Mouse (Mus musculus) gastrocnemius, adult 2 months (tissue): ENCODE measurements around the gene Helz2. TPM values are rescaled to one million over a fixed set of nuclear protein-coding genes. Genes with fewer than 3 reads are reported as not detected.

Experiments
- DNase-seq: peaks from one replicate; pipeline ENCODE4 v3.0.0; 2022
- H3K27ac ChIP-seq: fragments of 200-600 bp; 2 replicates; pipeline ENCODE4 v1.8.1; 2022; ENCODE audit warnings: mild to moderate bottlenecking
- H3K4me3 ChIP-seq: fragments of 200-600 bp; 2 replicates; pipeline ENCODE4 v1.8.1; 2022; ENCODE audit warnings: mild to moderate bottlenecking, moderate library complexity
- CTCF ChIP-seq: fragments of 200-600 bp; IDR thresholded peaks from 2 replicates; pipeline ENCODE4 v1.8.1; 2022; ENCODE audit warnings: antibody characterized with exemption, mild to moderate bottlenecking, moderate library complexity
- intact Hi-C: fragments of 180-260 bp; cut with DNase I; formaldehyde crosslinking; loops from one replicate; pipeline ENCODE4 v1.15.1; 2025
- total RNA-seq, 2 experiments: library from RNA; stranded (reverse); gene quantifications; 2 replicates each; pipeline ENCODE4 v1.2.3; 2021

The Helz2 gene
- total RNA-seq, 2 experiments from 2014 or later, result 2.8 to 4.9 TPM

DNA sequence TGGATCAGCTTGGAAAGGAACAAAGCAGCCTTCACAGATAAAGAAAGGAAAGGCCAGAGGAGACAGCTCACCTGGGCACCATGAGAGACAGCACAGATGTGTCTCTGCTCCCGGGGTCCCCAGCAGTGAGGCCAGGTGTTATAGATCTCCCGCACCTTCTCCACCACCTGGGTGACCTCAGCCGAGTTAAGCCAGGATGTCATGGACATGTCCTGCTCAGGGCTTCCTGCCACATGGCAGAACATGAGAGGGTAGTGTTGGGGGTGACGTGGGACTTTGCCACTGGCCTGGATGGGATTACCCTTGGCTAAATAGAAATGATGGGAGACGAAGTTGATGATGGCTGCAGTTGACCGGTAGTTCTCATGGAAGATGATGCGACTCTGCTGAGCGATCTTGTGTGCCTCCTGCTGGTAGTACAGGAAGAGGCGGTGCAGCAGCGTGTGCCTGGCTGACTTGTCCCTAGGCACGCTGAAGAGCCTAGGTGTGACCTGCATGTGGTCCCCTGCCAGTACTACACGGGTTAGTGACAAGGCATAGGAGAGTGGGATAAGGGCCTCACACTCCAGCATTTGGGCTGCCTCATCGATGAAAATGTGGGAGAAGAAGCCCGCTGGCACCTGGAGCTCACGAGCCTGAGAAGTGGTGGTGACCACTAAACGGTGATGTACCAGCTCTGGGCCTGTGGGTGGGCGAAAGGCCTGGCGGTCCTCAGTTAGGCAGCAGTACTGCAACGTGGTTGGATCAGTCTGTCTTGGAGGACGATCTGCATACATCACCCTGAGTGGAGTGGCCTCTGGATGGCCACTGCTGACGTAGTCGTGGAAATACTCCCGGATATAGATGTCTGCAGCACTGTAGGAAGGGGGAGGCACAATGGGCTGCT, 5.9 kb downstream of the Helz2 start:
- DNase-seq, result no peak
- TF ChIP-seq CTCF, result peak; percentile 28
- Histone ChIP-seq H3K27ac (no peak overlapping the region), H3K4me3 (no peak overlapping the region)
- intact Hi-C loops, result no loop called here

DNA sequence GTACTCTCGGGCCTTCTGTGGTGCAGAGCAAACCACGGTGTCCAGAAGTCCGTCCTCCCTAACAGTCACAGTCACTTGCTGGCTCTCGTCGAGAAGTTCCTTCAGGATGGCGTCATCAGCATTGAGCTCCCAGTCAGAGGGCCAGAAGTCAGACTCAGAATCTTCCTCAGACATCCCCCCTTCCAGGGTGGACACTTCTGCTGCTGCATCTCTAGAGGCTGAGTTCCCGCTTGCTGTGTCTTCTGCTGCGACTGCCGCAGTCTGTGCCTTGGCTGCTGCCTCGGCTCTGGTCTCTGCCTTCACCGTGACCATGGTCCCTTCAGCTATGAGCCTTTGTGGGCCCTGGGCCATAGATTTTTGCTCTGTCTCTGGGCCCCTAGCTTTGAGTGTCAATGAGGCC, 7.1 kb downstream of the Helz2 start:
- intact Hi-C loops, result no loop called here
- Histone ChIP-seq H3K4me3 (no peak overlapping the region), H3K27ac (no peak overlapping the region)
- no peak for DNase-seq
- TF ChIP-seq CTCF, result no peak

DNA sequence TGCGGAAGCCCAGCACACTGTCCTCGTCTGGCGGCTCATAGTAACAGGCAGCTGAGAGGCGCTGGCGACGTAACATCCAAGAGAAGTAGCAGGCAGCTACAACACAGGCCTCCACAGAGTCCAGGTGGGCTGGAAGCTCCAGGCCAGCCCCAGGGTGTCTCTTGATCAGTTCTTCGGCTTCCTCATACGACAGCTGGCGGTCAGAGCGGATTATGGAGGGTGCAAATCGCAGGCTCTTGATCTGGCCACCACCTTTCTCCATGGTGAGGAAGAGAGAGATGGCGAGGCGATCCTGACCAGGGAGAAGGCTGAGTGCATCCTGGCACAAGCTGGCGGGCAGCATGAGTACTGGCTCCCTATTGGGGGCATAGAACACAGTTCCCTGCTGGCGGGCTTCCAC, 8.4 kb downstream of the Helz2 start:
- Histone ChIP-seq H3K4me3 (no peak overlapping the region), H3K27ac (no peak overlapping the region)
- intact Hi-C loops, result no loop called here
- no peak for TF ChIP-seq CTCF
- DNase-seq, result no peak

- DNase-seq, result no peak
- TF ChIP-seq CTCF, result no peak
- H3K27ac ChIP-seq, result no peak overlapping the region
- intact Hi-C loops, result no loop called here
- H3K4me3 ChIP-seq, result no peak overlapping the region
These were observed 10.7 kb downstream of the Helz2 start for GRCm38 (mm10) chr2:181231171-181231570.

GRCm38 (mm10) chr2:181228335-181228734, 13.5 kb downstream of the Helz2 start:
- intact Hi-C loops, result no loop called here
- TF ChIP-seq CTCF, result no peak
- H3K4me3 ChIP-seq, result no peak overlapping the region
- no peak for DNase-seq
- peak overlapping the region; percentile 73 for H3K27ac ChIP-seq

GRCm38 (mm10) chr2:181227122-181227521, 14.7 kb downstream of the Helz2 start:
- DNase-seq, result no peak
- intact Hi-C loops, result no loop called here
- Histone ChIP-seq H3K27ac (no peak overlapping the region), H3K4me3 (no peak overlapping the region)
- no peak for TF ChIP-seq CTCF

DNA sequence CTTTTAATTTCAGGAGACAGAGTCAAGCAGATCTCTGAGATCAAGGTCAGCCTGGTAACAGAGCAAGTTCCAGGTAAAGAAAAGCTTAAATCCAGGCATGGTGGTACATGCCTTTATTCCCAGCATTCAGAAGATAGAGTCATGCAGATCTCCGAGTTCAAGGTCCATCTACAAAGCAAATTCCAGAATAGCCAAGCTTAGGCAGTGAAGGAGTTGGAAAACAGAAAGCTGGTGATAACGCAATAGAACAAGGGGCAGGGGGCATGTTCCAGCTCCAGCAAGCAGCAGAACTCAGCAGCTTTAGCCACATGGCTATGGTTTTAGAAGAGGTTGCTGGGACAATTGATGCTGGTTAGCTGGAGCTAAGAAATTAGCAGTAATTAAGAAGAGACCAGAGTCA, 16.8 kb downstream of the Helz2 start:
- no peak for TF ChIP-seq CTCF
- no peak for DNase-seq

DNA sequence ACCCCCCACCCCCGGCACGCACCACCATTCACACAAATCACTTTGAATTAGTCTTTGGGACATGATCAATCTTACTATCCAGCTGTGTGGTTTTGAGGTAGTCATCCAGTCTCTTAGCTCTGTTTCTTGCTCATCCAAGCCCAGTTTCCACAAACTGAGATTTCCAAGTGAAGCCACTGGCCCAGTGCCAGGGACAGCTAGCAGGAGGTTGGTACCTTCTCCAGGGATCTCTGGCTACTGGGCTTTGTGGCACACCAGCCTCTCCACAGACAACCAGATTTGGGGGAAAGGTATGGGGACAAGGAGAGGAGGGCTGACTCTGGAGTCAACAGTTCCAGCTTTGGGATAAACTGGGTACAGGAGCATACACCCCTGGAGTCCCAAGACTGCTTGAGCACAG, 21.5 kb downstream of the Helz2 start:
- no peak for DNase-seq
- Histone ChIP-seq H3K27ac (peak overlapping the region; percentile 48), H3K4me3 (peak overlapping the region; percentile 67)
- no peak for TF ChIP-seq CTCF
- intact Hi-C loops, result no loop called here

More for the DNA sequence above, 16.8 kb downstream of the Helz2 start:
- H3K27ac ChIP-seq, result no peak overlapping the region
- no peak overlapping the region for H3K4me3 ChIP-seq
- intact Hi-C loops, result no loop called here

GRCm38 (mm10) chr2:181219538-181220216, 22.1 kb downstream of the Helz2 start, which contains the start of gene Fndc11:
Fndc11 (plus strand) TSS chr2:181220013.
- peak; percentile 80 for DNase-seq
- peak within 1 kb of the TSS; percentile 67 for H3K4me3 ChIP-seq
- intact Hi-C loops, result no loop called here
- peak; percentile 39 for TF ChIP-seq CTCF
- H3K27ac ChIP-seq, result peak within 1 kb of the TSS; percentile 48

DNA sequence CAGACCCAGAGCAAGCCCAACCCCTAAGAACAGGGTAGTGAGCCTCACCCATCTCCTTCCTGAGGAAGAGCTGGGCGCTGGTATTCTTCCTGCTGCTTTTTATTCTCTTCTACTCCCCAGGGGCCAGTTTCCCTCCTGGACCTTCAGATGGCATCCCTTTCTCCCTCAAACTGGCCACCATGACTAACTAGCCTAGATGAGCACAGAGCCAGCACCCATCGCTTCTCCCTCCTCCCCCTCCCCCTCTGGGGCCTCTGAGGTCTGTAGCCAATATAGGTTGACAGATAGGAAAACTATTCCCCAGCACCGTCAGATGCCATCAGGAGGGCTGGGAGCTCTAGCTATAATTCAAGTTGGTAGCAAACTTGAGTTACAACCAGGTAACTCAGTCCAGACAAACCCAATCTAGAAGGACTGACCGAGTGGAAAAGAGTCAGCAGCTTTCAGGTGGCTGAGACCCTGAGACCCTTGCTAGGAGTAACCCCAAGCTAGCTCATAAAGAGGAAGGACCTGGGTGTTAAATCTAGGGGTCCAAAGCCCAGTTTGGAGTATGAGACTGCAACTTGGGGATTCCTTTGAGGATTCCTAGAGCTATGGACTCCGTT, 22.8 kb downstream of the Helz2 start:
- no peak for DNase-seq
- TF ChIP-seq CTCF, result no peak
- H3K27ac ChIP-seq, result peak overlapping the region; percentile 48
- H3K4me3 ChIP-seq, result no peak overlapping the region; the same call in 1 of the 2 replicates
- intact Hi-C loops, result no loop called here

DNA sequence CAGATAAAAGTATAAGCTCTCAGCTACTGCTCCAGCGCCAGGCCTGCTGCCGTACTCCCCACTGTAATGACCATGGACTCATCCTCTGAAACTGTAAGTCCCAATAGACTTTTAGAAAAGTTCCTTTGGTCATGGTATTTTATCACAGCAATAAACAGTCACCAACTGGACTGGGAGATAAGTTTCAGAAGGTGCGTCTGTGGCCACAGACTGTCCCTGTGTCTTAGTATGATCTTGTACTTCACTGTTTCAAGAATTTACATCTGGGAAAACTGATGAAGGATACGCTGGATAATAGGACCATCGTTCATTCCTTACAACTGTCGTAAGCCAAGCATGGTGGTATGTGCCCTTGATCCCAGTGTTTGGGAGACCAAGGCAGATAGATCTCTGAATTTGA, 25.8 kb downstream of the Helz2 start:
- Histone ChIP-seq H3K27ac (no peak overlapping the region), H3K4me3 (no peak overlapping the region)
- intact Hi-C loops, result no loop called here
- TF ChIP-seq CTCF, result no peak
- no peak for DNase-seq

DNA sequence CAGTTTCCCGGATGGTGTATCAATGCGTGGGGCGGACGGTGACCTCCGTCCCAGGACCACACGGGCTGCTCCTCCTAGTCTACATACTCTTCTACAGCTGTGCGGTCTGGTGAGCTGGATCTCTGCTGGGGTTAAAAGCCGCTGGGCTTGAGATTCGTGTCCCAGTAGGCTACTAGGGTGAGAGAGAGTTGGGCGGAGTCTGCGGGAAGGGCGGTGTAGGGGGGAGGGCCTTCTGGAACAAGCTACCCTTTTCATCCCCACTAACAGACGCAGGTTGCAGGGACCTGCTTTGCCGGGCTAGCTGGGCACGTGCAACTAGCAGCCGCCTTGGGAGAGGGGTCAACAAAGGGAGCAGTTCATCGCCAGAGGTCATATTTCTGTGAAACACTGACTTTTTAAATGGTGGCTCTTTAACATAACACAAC, 28.8 kb downstream of the Helz2 start, which contains the start of gene Srms:
TSS of gene Srms (minus strand) at position 165 of the 425 bp plus-strand sequence.
- peak; percentile 41 for DNase-seq
- intact Hi-C loops, result no loop called here
- Histone ChIP-seq H3K27ac (peak within 1 kb of the TSS; percentile 65), H3K4me3 (peak within 1 kb of the TSS; percentile 69)
- TF ChIP-seq CTCF, result no peak
